Mouse (Mus musculus): ENCODE measurements around the gene Rhoj.

The Rhoj gene

GRCm38 (mm10) chr12:75449475-75449966 lies 141.4 kb downstream of the Rhoj start:
- Histone ChIP-seq H3K9me3 (ENCODE audit: low read length) (no peaks in the 10 kb centered on the region), H3K4me1 (replicated peaks; ENCODE audit: low read depth, low read length) (0 out of 2 replicates have a peak, but pooled peaks cover 9% of the 10 kb centered on the region), H3K4me3 (replicated peaks; ENCODE audit: low read length) (no peak overlapping the region), H3K27me3 (ENCODE audit: insufficient read depth, low read length) (no peaks in the 10 kb centered on the region), H3K36me3 (ENCODE audit: insufficient read depth, low read length) (peaks cover 27% of the 10 kb centered on the region)
- TF ChIP-seq CTCF (conservative IDR thresholded peaks at IDR 0.05; ENCODE audit: low read length) = no peak
- no peak for TF ChIP-seq NANOG (IDR thresholded peaks at IDR 0.05; ENCODE audit: borderline replicate concordance, low read length)
- no peak for TF ChIP-seq POU5F1 (IDR thresholded peaks at IDR 0.05; ENCODE audit: borderline replicate concordance, low read length)

DNA sequence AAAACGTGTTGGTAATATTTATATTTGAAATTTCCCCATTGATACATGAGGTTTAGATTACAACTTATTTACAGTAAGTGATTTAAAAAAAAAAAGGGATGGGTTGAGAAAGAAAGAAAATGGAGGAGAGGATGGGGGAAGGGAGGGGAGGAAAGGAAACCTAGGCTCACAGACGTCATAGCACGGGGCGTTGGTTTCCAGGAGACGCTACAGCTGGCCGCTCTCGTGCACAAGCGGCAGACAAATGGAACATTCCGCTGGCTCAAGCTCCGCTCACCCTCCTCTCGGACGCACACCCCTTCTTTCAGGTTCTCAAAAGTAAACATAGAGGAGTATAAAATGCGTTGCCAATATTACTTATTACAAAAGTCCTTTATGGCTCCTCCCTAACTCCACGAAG lies 141.9 kb downstream of the Rhoj start:
- Histone ChIP-seq H3K36me3 (ENCODE audit: insufficient read depth, low read length) (peaks cover 27% of the 10 kb centered on the region), H3K27me3 (ENCODE audit: insufficient read depth, low read length) (no peaks in the 10 kb centered on the region), H3K4me3 (replicated peaks; ENCODE audit: low read length) (no peak overlapping the region), H3K4me1 (replicated peaks; ENCODE audit: low read depth, low read length) (0 out of 2 replicates have a peak, but pooled peaks cover 9% of the 10 kb centered on the region), H3K9me3 (ENCODE audit: low read length) (no peaks in the 10 kb centered on the region)
- TF ChIP-seq CTCF (conservative IDR thresholded peaks at IDR 0.05; ENCODE audit: low read length) = no peak
- TF ChIP-seq POU5F1 (IDR thresholded peaks at IDR 0.05; ENCODE audit: borderline replicate concordance, low read length) = no peak
- TF ChIP-seq NANOG (IDR thresholded peaks at IDR 0.05; ENCODE audit: borderline replicate concordance, low read length) = no peak

GRCm38 (mm10) chr12:75450592-75450991 lies 142.5 kb downstream of the Rhoj start:
- Histone ChIP-seq H3K27me3 (ENCODE audit: insufficient read depth, low read length) (no peaks in the 10 kb centered on the region), H3K4me1 (replicated peaks; ENCODE audit: low read depth, low read length) (0 out of 2 replicates have a peak, but pooled peaks cover 9% of the 10 kb centered on the region), H3K9me3 (ENCODE audit: low read length) (no peaks in the 10 kb centered on the region), H3K4me3 (replicated peaks; ENCODE audit: low read length) (no peak overlapping the region), H3K36me3 (ENCODE audit: insufficient read depth, low read length) (peaks cover 27% of the 10 kb centered on the region)
- no peak for TF ChIP-seq POU5F1 (IDR thresholded peaks at IDR 0.05; ENCODE audit: borderline replicate concordance, low read length)

All from E14TG2a.4 (cell line).